Mouse (Mus musculus) B cell, adult 2 months (primary cell): ENCODE data around the gene Ube2g2.
A peak's percentile ranks its signal among the peaks of the same experiment; 100 is the strongest.
"Not testable (repeated sequence)": the region's sequence is repeated elsewhere in the genome, so short reads cannot be mapped to it uniquely, and the experiment has no call there.

Experiments
- DNase-seq, 2 experiments: peaks; one replicate each; pipeline ENCODE4 v3.0.0; 2022

The Ube2g2 gene

GRCm38 (mm10) chr10:77647461-77647860 is 25.4 kb downstream of the Ube2g2 start:
- no peak for DNase-seq

DNA sequence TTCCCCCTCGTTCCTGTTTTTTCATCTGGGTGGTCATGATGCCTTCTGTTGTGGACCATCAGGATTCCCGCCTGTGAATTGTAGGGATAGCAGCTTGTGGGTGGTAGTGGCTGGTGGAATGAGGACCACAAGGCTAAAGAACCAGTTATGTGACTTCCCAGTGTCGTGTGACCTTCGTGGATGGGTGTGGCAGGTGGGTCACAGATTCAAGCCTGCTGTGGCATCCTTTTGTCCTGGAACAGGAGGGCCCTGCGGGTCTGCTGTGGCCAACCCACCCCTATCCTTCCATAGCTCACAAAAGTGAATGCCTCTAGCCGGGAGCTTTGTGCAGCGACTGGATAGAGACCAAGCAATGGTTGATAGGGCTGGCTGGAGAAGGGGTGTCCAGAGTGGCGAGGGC is 25.8 kb downstream of the Ube2g2 start:
- DNase-seq = no peak

GRCm38 (mm10) chr10:77652046-77652445 is 30.0 kb downstream of the Ube2g2 start:
- DNase-seq = peak; percentile 48 to 59

DNA sequence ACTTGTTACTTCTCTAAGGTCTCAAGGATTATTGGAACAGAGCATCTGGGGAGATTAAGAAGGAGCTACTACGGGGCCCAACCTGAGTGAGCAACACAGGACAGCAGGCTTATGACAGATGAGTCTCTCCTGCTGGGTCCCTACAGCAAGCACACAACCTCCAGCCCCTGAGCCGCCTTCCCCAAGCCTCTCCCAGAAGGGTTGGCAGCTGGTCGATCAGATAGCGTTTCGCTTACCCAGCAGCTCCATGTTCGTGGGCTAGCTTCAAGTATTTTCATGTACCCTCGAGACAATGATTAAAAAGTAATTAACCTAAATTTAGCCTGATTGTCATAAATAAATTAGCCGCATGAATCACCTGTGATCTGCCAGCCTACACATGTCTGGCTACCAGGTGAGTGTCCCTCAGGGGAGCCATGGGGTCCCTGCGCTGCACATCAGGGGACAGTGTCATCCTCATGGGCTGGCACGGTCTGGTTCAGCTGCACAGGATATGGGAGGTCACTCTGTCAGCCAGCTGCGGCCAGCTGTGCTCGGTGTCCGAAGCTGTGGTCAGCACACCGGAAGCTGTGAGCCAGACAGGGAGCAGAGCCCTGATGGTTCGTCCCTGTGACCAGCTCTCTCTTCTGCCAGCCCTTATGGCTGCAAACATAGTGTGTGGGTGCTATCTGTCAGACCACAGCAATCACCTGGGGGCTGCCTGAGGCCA is 36.4 kb downstream of the Ube2g2 start:
- no peak for DNase-seq

DNA sequence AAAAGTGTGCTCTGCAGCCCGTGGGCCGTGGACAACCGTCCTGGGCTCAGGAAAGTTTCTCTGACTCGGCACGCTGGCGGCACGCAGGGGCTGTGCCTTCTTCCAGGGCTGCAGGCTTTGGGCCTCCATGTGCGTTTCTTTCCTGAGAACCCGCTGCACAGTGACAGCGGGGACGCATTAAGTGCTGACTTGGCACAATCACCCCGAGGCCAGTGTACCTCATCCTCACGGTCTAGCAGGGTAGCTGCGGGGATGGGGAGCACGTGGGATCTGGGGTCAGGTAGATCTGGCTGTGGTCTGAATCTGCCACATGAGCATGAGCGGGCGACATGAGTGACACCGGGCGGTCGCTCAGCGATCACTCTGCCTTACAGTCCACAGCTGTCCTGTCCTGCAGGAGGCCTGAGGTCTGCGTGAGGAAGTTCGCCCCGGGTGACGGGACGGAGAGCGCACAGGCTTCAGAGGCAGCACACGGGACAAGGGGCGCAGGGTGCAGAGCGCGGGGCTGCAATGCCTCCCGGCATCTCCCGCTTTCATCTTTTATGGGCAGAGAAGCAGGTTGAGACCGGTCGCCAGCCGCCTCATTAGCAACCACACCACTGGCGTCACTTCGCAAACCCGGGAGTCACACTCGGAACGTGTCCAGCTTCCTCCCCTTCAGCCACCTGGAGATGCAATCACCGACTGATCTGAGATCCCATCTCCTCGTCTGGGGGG is 42.0 kb downstream of the Ube2g2 start:
- DNase-seq = no peak

DNA sequence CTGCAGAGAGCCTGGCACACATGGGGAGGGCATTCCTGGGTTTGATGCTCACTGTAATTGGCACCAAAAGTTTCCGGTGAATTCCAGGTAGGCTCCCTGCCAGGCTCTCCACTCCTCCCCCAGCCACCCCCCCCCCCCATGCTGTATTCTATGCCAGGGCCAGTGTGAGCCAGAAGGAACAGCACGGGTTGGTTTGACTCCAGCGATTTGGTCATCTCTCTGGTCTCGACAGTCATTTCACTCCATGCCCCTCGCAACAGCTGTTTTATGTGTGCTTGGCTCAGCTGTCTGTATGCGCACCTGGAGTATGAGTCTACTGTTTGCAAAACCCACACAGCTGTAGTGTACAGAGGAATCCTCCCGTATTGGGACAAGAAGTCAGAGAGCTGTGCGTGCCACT is 44.3 kb downstream of the Ube2g2 start:
- DNase-seq = no peak

- no peak for DNase-seq
Measured at GRCm38 (mm10) chr10:77667402-77667801, 45.3 kb downstream of the Ube2g2 start.

DNA sequence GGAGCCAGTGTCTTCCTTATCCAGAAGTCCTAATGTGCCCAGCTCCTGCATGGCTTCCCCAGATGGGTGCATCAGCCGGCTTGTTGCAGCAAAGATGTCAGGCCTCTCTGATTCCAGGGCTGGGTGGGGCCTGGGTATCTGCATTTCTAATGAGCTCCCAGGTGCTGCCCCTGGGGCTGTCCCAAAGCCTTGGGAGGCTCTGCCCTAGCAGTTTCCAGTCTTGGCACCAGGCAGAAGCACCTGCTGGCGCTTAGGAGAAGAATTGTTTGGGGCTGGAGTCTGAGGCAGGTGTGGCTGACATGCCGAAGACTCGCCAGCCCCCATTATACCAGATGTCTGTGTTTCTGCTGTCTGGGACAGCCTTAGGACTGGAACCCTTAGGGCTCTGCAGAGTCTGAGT is 48.6 kb downstream of the Ube2g2 start:
- DNase-seq = no peak

DNA sequence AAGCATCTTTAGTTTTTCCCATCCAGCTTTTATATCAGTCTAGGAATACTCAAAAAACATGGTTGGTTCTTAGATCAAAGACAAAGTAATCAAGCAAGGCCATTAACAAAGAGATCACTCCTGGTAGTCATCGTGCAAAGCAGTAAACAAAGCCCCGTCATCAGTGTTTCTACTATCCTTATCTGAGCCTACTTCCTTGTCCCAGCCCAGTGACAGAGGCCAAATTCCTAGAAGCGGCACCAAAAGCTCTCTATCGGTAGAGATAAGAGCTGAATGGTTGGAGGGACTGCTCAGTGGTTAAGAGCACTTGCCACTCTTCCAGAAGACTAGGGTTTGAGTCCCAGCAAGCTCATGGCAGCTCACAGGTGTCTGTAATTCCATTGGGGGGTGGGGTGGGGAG is 49.4 kb downstream of the Ube2g2 start:
- DNase-seq = no peak

- peak; percentile 73 to 80 for DNase-seq
Measured at GRCm38 (mm10) chr10:77673765-77674164, 51.7 kb downstream of the Ube2g2 start.

GRCm38 (mm10) chr10:77677562-77677961 is 55.5 kb downstream of the Ube2g2 start:
- DNase-seq = peak; percentile 54 to 57

GRCm38 (mm10) chr10:77682994-77683393 is 60.9 kb downstream of the Ube2g2 start:
- no peak for DNase-seq

- DNase-seq = no peak
Measured at GRCm38 (mm10) chr10:77684181-77684580, 62.1 kb downstream of the Ube2g2 start.

GRCm38 (mm10) chr10:77685895-77686664 is 64.0 kb downstream of the Ube2g2 start, which contains the start of gene Tspear:
Gene Tspear, plus strand, starts transcription at chr10:77686569.
- no peak for DNase-seq

GRCm38 (mm10) chr10:77687021-77687420 is 64.9 kb downstream of the Ube2g2 start:
- no peak for DNase-seq

- DNase-seq = not testable (repeated sequence)
Measured at GRCm38 (mm10) chr10:77690356-77690807, 68.3 kb downstream of the Ube2g2 start, which contains the start of gene Gm19402. Gene Gm19402, minus strand, starts transcription at chr10:77690757.
